Comparison of ENCODE assay signal across 8 mouse cellular contexts in genomic region chr6:133104922-133105859, GRCm38 (mm10). TPM values are rescaled to one million over a fixed set of nuclear protein-coding genes. Genes with fewer than 3 reads are reported as not detected.
DNase-seq lines count a peak whose midpoint lies in the region; ATAC-seq lines count a peak whose summit lies in the region.

No protein-coding gene starts in this region.

- H3K27ac ChIP-seq in hindbrain, embryonic 16.5 days (ENCODE audit: low read depth, low read length) = peak overlapping the region; percentile 99
- H3K27ac ChIP-seq in macrophage = peak overlapping the region; percentile 65

- peaks cover 48% of the 10 kb centered on the region for H3K79me2 ChIP-seq in macrophage (ENCODE audit: inconsistent target)

- peak overlapping the region; percentile 56 for H3K4me2 ChIP-seq in hindbrain, embryonic 16.5 days (ENCODE audit: low read length)

- no peaks in the 10 kb centered on the region for H3K27me3 ChIP-seq in hindbrain, embryonic 16.5 days (replicated peaks; ENCODE audit: control insufficient read depth, insufficient read depth, low read length)

- WGBS in hindbrain, embryonic 16.5 days = under 1% methylated on average over 59 of the region's 62 CpGs
- WGBS in macrophage (ENCODE audit: missing documents) = under 1% methylated on average over 61 of the region's 62 CpGs

- peak overlapping the region; percentile 95 for H3K9ac ChIP-seq in hindbrain, embryonic 16.5 days (ENCODE audit: low read depth, low read length)

- H3K4me3 ChIP-seq in hindbrain, embryonic 16.5 days (ENCODE audit: low read length) = peak overlapping the region; percentile 78
- H3K4me3 ChIP-seq in macrophage (ENCODE audit: inconsistent target) = peak overlapping the region; percentile 61

- H3K4me1 ChIP-seq in hindbrain, embryonic 16.5 days (ENCODE audit: control insufficient read depth, insufficient read depth, low read depth, low read length) = no peaks in the 10 kb centered on the region; the same call in none of the 2 replicates

- peak; percentile 78 for DNase-seq in WW6 (ENCODE audit: low read depth, low spot score)
- DNase-seq in cerebellum, postnatal 4 days (ENCODE audit: low spot score in 2 of 2) = peak; percentile 81 to 93
- peak; percentile 91 for DNase-seq in gastrocnemius, adult 18-20 months (ENCODE audit: low spot score)
- DNase-seq in left cerebral cortex, adult 18-20 months (ENCODE audit: low spot score in 2 of 2) = peak; percentile 88
- DNase-seq in right cerebral cortex, adult 18-20 months = peak; percentile 92
- DNase-seq in urinary bladder, postnatal 10 days (ENCODE audit: low spot score) = peak; percentile 77

- ATAC-seq in hindbrain, embryonic 16.5 days = peak; percentile 98

- H3K36me3 ChIP-seq in hindbrain, embryonic 16.5 days (ENCODE audit: control insufficient read depth, insufficient read depth, low read length) = peaks cover 4% of the 10 kb centered on the region; the same call in 1 of the 2 replicates
- 0 out of 2 replicates have a peak, but pooled peaks cover 4% of the 10 kb centered on the region for H3K36me3 ChIP-seq in macrophage (ENCODE audit: inconsistent target)

- H3K9me3 ChIP-seq in hindbrain, embryonic 16.5 days (ENCODE audit: control insufficient read depth, low read length) = no peaks in the 10 kb centered on the region

RNA-seq across cellular contexts. Expression of gene Smim10l1, which starts 0.5 kb away (rescaled TPM):
- 100 to 1,000 TPM; 137 to 139 TPM for total RNA-seq in gastrocnemius, adult 18-20 months (2021)
- polyA plus RNA-seq in hindbrain, embryonic 16.5 days (2015; fragmentation: Nextera tagmentation; extraction: Ambion mirVana) = 109 and 114 TPM in 2 replicates
- 100 to 1,000 TPM; 118 to 123 TPM for total RNA-seq in left cerebral cortex, adult 18-20 months (2021)
- 10 to 100 TPM; 15.8 to 74.5 (median 38.8) TPM for total RNA-seq in macrophage (2018; cell fraction: chromatin; rRNA removed)
- total RNA-seq in macrophage (2018; cell fraction: cytosol; rRNA removed) = 10 to 100 TPM; 35.1 to 60.4 (median 48.7) TPM
- 100 to 1,000 TPM in 4 of 26 experiments, 10 to 100 TPM in 22; 22.5 to 176 (median 51.3) TPM for total RNA-seq in macrophage (2018; cell fraction: nucleus; rRNA removed)
- polyA plus RNA-seq in macrophage (2018) = 36.2 to 80.2 TPM (median 38.7 TPM) in 3 replicates

RNA-seq across cellular contexts. Expression of gene Tas2r140, which starts 49.6 kb away (rescaled TPM):
- total RNA-seq in gastrocnemius, adult 18-20 months (2021) = not detected
- not detected in 2 replicates for polyA plus RNA-seq in hindbrain, embryonic 16.5 days (2015; fragmentation: Nextera tagmentation; extraction: Ambion mirVana)
- not detected for total RNA-seq in left cerebral cortex, adult 18-20 months (2021)
- total RNA-seq in macrophage (2018; cell fraction: chromatin; rRNA removed) = not detected
- total RNA-seq in macrophage (2018; cell fraction: cytosol; rRNA removed) = not detected
- total RNA-seq in macrophage (2018; cell fraction: nucleus; rRNA removed) = not detected
- not detected in 3 replicates for polyA plus RNA-seq in macrophage (2018)

Comparison
In these comparisons a context has a peak if more than half of its experiments do, and no peak if none do; other contexts are left out.
1. Peak in every context shown above with its lines: DNase-seq, ATAC-seq, H3K4me3 ChIP-seq and H3K27ac ChIP-seq.